Mouse (Mus musculus) heart, embryonic 13.5 days (tissue): ENCODE measurements around the gene Pxdn. TPM values are rescaled to one million over a fixed set of nuclear protein-coding genes. Genes with fewer than 3 reads are reported as not detected.

Experiments used
- ATAC-seq: fragments of 200-750 bp; cut with Nextera tagmentation; 2 replicates; pipeline ENCODE4 v1.8.0; 2017; ENCODE audit warnings: moderate TSS enrichment; ENCODE audit not compliant: insufficient number of reproducible peaks, low FRiP score, low TSS enrichment; ENCODE audit errors: extremely low read depth
- H3K27ac ChIP-seq: fragments of 300-500 bp; sonication (generic); replicated peaks from 2 replicates; pipeline ENCODE4 v1.5.1; 2015; ENCODE audit warnings: moderate library complexity, mild to moderate bottlenecking, inconsistent platforms
- H3K27me3 ChIP-seq: fragments of 300-500 bp; sonication (generic); replicated peaks from 2 replicates; pipeline ENCODE4 v1.6.1; 2015; ENCODE audit warnings: mild to moderate bottlenecking, inconsistent platforms
- H3K36me3 ChIP-seq: fragments of 300-500 bp; sonication (generic); 2 replicates; pipeline ENCODE4 v1.6.1; 2015; ENCODE audit warnings: mild to moderate bottlenecking, inconsistent platforms
- H3K4me1 ChIP-seq: fragments of 300-500 bp; sonication (generic); 2 replicates; pipeline ENCODE4 v1.6.1; 2015; ENCODE audit warnings: inconsistent platforms
- H3K4me2 ChIP-seq: fragments of 300-500 bp; sonication (generic); 2 replicates; pipeline ENCODE4 v1.6.1; 2015; ENCODE audit warnings: inconsistent platforms, mild to moderate bottlenecking, moderate library complexity
- H3K4me3 ChIP-seq: fragments of 300-500 bp; sonication (generic); 2 replicates; pipeline ENCODE4 v1.5.1; 2015; ENCODE audit warnings: moderate library complexity, mild to moderate bottlenecking, inconsistent platforms
- H3K9ac ChIP-seq: fragments of 300-500 bp; sonication (generic); 2 replicates; pipeline ENCODE4 v1.6.1; 2015; ENCODE audit warnings: inconsistent platforms, mild to moderate bottlenecking, moderate library complexity
- H3K9me3 ChIP-seq: fragments of 300-500 bp; sonication (generic); 2 replicates; pipeline ENCODE4 v1.6.1; 2016; ENCODE audit warnings: inconsistent platforms
- WGBS: fragments of 180-500 bp; shearing (Covaris S2); methylation state at CpG from one replicate; pipeline ENCODE4 v1.1.7; 2015; ENCODE audit warnings: mixed read lengths; 5-methylcytosine and 5-hydroxymethylcytosine counted together
- polyA plus RNA-seq: library from polyadenylated mRNA; unstranded; fragments of >200 nt; fragmentation: Nextera tagmentation; extraction: Ambion mirVana; gene quantifications from 2 replicates; pipeline ENCODE4 v1.2.1, GENCODE M21; 2015

Pxdn gene
- 72.3 and 77.0 TPM in 2 replicates for polyA plus RNA-seq

GRCm38 (mm10) chr12:29937308-29937707 lies at the start of gene Pxdn:
Gene Pxdn, plus strand, starts transcription at chr12:29937608.
- ATAC-seq: no peak
- H3K27me3 ChIP-seq: no peaks in the 10 kb centered on the region
- H3K36me3 ChIP-seq: no peaks in the 10 kb centered on the region
- H3K27ac ChIP-seq: peak within 1 kb of the TSS; percentile 93
- H3K4me1 ChIP-seq: peaks cover 54% of the 10 kb centered on the region
- peak within 1 kb of the TSS; percentile 85 for H3K4me2 ChIP-seq
- H3K9me3 ChIP-seq: no peaks in the 10 kb centered on the region
- peak within 1 kb of the TSS; percentile 96 for H3K9ac ChIP-seq
- WGBS: 39% methylated on average over 8 of the region's 8 CpGs
- peak within 1 kb of the TSS; percentile 88 for H3K4me3 ChIP-seq

GRCm38 (mm10) chr12:29894669-29895068 lies 42.7 kb upstream of the Pxdn start:
- Histone ChIP-seq H3K27me3 (no peaks in the 10 kb centered on the region; the same call in 1 of the 2 replicates), H3K9me3 (no peaks in the 10 kb centered on the region), H3K4me1 (no peaks in the 10 kb centered on the region), H3K9ac (no peak overlapping the region), H3K27ac (no peak overlapping the region), H3K4me3 (no peak overlapping the region), H3K36me3 (no peaks in the 10 kb centered on the region), H3K4me2 (no peak overlapping the region)
- WGBS: 11% methylated on average over 3 of the region's 3 CpGs
- ATAC-seq: no peak

- Histone ChIP-seq H3K36me3 (no peaks in the 10 kb centered on the region), H3K4me1 (no peaks in the 10 kb centered on the region), H3K27ac (no peak overlapping the region), H3K4me2 (no peak overlapping the region), H3K9ac (no peak overlapping the region), H3K9me3 (no peaks in the 10 kb centered on the region), H3K27me3 (no peaks in the 10 kb centered on the region; the same call in 1 of the 2 replicates), H3K4me3 (no peak overlapping the region)
- no peak for ATAC-seq
- WGBS: 71% methylated on average over 3 of the region's 3 CpGs
Observed at GRCm38 (mm10) chr12:29897533-29898085, 39.8 kb upstream of the Pxdn start.

GRCm38 (mm10) chr12:29904101-29904874 lies 33.1 kb upstream of the Pxdn start:
- Histone ChIP-seq H3K9me3 (no peaks in the 10 kb centered on the region), H3K27ac (no peak overlapping the region), H3K4me2 (no peak overlapping the region), H3K4me3 (no peak overlapping the region), H3K9ac (no peak overlapping the region), H3K36me3 (no peaks in the 10 kb centered on the region), H3K27me3 (no peaks in the 10 kb centered on the region), H3K4me1 (peaks cover 19% of the 10 kb centered on the region)
- WGBS: 71% methylated on average over 4 of the region's 4 CpGs
- no peak for ATAC-seq

GRCm38 (mm10) chr12:29907056-29907455 lies 30.4 kb upstream of the Pxdn start:
- H3K4me1 ChIP-seq: peaks cover 19% of the 10 kb centered on the region
- WGBS: 23% methylated on average over 2 of the region's 2 CpGs

GRCm38 (mm10) chr12:29916139-29916538 lies 21.3 kb upstream of the Pxdn start:
- Histone ChIP-seq H3K27ac (no peak overlapping the region), H3K27me3 (no peaks in the 10 kb centered on the region), H3K4me2 (no peak overlapping the region), H3K4me1 (no peaks in the 10 kb centered on the region), H3K9me3 (no peaks in the 10 kb centered on the region), H3K4me3 (no peak overlapping the region), H3K36me3 (no peaks in the 10 kb centered on the region), H3K9ac (no peak overlapping the region)
- ATAC-seq: no peak
- 77% methylated on average over 3 of the region's 3 CpGs for WGBS

More at GRCm38 (mm10) chr12:29907056-29907455, 30.4 kb upstream of the Pxdn start:
- Histone ChIP-seq H3K9me3 (no peaks in the 10 kb centered on the region), H3K27ac (no peak overlapping the region; the same call in 1 of the 2 replicates), H3K36me3 (no peaks in the 10 kb centered on the region), H3K9ac (no peak overlapping the region), H3K4me2 (no peak overlapping the region), H3K27me3 (no peaks in the 10 kb centered on the region), H3K4me3 (no peak overlapping the region)
- ATAC-seq: no peak

GRCm38 (mm10) chr12:29916807-29917206 lies 20.6 kb upstream of the Pxdn start:
- Histone ChIP-seq H3K9ac (no peak overlapping the region), H3K27me3 (no peaks in the 10 kb centered on the region), H3K4me1 (no peaks in the 10 kb centered on the region), H3K36me3 (no peaks in the 10 kb centered on the region), H3K9me3 (no peaks in the 10 kb centered on the region), H3K4me2 (no peak overlapping the region), H3K27ac (no peak overlapping the region), H3K4me3 (no peak overlapping the region)
- ATAC-seq: no peak
- 73% methylated on average over 6 of the region's 6 CpGs for WGBS

GRCm38 (mm10) chr12:29920298-29920697 lies 17.1 kb upstream of the Pxdn start:
- H3K4me1 ChIP-seq: no peaks in the 10 kb centered on the region
- no peaks in the 10 kb centered on the region; the same call in 1 of the 2 replicates for H3K27me3 ChIP-seq
- no peaks in the 10 kb centered on the region for H3K36me3 ChIP-seq
- no peak for ATAC-seq
- 68% methylated on average over 7 of the region's 7 CpGs for WGBS
- H3K27ac ChIP-seq: no peak overlapping the region
- H3K9me3 ChIP-seq: no peaks in the 10 kb centered on the region
- no peak overlapping the region for H3K4me3 ChIP-seq
- H3K4me2 ChIP-seq: no peak overlapping the region
- no peak overlapping the region for H3K9ac ChIP-seq

GRCm38 (mm10) chr12:29921481-29921880 lies 15.9 kb upstream of the Pxdn start:
- Histone ChIP-seq H3K4me2 (no peak overlapping the region), H3K4me3 (no peak overlapping the region), H3K9me3 (no peaks in the 10 kb centered on the region), H3K9ac (no peak overlapping the region), H3K27ac (no peak overlapping the region), H3K4me1 (no peaks in the 10 kb centered on the region), H3K36me3 (no peaks in the 10 kb centered on the region), H3K27me3 (peaks cover 7% of the 10 kb centered on the region; the same call in 1 of the 2 replicates)
- no peak for ATAC-seq
- 76% methylated on average over 11 of the region's 11 CpGs for WGBS

- Histone ChIP-seq H3K9me3 (no peaks in the 10 kb centered on the region), H3K4me1 (peaks cover 15% of the 10 kb centered on the region), H3K27ac (no peak overlapping the region), H3K36me3 (no peaks in the 10 kb centered on the region), H3K4me2 (no peak overlapping the region), H3K9ac (no peak overlapping the region), H3K4me3 (no peak overlapping the region), H3K27me3 (peaks cover 7% of the 10 kb centered on the region; the same call in 1 of the 2 replicates)
- WGBS: 37% methylated on average over 3 of the region's 3 CpGs
- ATAC-seq: no peak
Observed at GRCm38 (mm10) chr12:29926896-29927295, 10.5 kb upstream of the Pxdn start.

GRCm38 (mm10) chr12:29930591-29930990 lies 6.8 kb upstream of the Pxdn start:
- WGBS: 24% methylated on average over 1 of the region's 1 CpGs
- no peak overlapping the region for H3K9ac ChIP-seq
- H3K27ac ChIP-seq: 0 out of 2 replicates have a peak overlapping the region, but pooled peaks have one; percentile 21

More at GRCm38 (mm10) chr12:29930591-29930990, 6.8 kb upstream of the Pxdn start:
- H3K36me3 ChIP-seq: no peaks in the 10 kb centered on the region
- no peak overlapping the region for H3K4me2 ChIP-seq
- no peak overlapping the region for H3K4me3 ChIP-seq
- no peaks in the 10 kb centered on the region for H3K9me3 ChIP-seq
- no peak for ATAC-seq
- H3K27me3 ChIP-seq: 0 out of 2 replicates have a peak, but pooled peaks cover 7% of the 10 kb centered on the region
- H3K4me1 ChIP-seq: peaks cover 27% of the 10 kb centered on the region
